Mouse (Mus musculus): ENCODE measurements around the gene 5430419D17Rik.

- TF ChIP-seq CTCF (IDR thresholded peaks at IDR 0.05; ENCODE audit: low read depth) (no peak), EP300 (IDR thresholded peaks at IDR 0.05; ENCODE audit: low read depth) (no peak)
These were observed 10.1 kb downstream of the 5430419D17Rik start for GRCm38 (mm10) chr7:131184339-131184738.
